Mouse (Mus musculus): Measurements from ENCODE around the gene Nectin2. TPM values are rescaled to one million over a fixed set of nuclear protein-coding genes. Genes with fewer than 3 reads are reported as not detected.
"Not testable (repeated sequence)": the region's sequence is repeated elsewhere in the genome, so short reads cannot be mapped to it uniquely, and the experiment has no call there.

Gene Nectin2
- total RNA-seq, 2 experiments from 2014 or later, result 7.2 to 9.3 TPM

DNA sequence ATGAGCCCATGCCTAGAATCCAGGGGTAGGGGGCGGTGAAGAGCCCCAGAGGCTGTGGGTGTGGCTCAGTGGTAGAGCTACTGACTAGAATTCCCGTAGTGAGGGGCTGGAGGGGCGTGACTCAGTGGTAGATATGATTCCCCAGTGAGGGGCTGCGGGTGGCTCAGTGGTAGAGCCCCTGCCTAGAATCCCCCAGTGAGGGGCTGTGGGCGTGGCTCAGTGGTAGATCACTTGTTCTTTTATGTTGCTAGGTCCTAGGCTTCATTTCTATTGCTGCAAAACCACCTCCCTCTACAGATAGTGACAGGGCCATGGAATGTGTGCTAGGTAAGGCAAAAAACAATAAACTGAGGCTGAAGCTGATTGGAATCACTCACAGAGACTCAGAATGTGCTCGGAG is 54.4 kb downstream of the Nectin2 start:
- DNase-seq (ENCODE audit: low spot score in 2 of 2), result no peak
- intact Hi-C loops (cut with DNase I), result no loop called here

DNA sequence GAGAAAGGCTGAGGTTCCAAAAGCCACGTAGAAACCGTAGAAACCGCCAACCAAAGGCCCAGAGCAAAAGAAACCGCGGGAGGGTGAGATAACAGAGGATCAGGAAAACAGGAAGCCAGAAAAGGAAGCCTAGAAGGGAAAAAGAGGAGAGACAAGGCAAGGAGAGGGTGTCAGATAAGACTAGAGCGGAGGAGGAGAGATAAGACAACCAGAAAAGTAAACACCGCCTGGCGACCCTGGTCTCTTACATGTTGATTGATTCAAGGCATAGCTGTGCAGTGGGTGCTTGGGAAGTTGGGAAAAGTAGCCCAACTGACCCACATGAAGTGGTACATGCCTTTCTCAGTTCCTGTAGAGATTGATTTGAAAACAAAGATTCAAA is 55.1 kb downstream of the Nectin2 start:
- intact Hi-C loops (cut with DNase I), result no loop called here
- DNase-seq (ENCODE audit: low spot score in 2 of 2), result no peak

DNA sequence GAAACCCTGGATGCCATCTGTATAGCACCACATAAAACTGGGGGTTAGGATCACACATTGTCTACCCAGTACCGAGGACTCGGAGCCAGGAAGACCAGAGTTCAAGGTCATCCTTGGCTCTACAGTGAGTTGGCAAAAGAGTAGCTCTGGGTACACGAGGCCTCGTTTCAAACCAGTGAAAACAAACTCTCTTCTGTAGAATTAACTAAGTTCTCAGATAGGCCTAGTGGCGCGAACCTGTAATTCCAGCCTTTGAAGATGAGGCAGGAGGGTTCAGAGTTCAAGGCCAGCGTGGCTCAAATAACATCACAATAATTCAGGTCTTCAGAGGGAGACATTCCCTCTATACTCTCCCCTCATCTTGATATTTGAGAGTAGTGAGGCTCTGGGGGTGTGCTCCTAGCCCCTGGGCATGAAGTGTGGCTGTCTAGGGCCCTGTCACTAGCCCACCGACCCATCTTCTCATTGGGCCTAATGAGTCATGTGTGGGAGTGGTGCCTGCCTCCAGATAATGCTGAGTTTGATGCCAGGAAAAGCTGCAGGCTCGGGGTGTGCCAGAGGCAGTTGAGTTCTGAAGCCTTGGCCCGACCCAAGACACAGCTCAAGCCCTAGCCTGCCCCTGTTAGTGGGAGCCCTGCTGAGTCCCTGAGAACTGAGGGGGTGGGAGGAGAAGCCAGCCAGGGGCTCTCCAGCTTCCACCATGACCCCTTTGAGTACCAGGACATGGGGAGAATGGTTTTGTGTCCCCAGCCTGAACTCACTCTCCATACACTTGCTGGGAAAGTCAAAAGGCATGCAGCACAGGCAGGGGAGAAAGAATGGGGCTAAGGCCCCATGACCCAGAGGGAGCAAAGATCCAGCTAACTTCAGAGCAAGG is 55.7 kb downstream of the Nectin2 start:
- intact Hi-C loops (cut with DNase I), result no loop called here
- no peak for DNase-seq (ENCODE audit: low spot score in 2 of 2)

DNA sequence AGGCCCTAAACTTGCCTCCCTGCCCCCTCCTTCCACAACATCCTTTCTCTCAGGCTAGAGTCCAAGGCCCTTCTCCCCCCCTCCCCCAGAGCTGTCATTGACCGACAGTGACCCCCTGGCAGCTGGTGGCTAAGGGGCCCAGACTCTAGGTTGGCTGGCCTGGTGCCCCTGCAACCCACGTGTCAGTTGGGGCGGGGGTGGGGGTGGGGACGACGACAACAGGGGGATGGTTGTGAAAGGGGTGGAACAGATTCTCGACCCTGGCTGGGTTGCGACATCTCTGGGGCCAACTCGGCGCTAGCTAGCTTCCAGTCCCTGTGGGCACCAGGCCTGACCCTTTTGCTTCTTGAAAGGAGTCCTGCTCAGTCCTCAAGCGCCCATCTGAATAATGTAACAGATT is 56.9 kb downstream of the Nectin2 start:
- no peak for DNase-seq (ENCODE audit: low spot score in 2 of 2)

DNA sequence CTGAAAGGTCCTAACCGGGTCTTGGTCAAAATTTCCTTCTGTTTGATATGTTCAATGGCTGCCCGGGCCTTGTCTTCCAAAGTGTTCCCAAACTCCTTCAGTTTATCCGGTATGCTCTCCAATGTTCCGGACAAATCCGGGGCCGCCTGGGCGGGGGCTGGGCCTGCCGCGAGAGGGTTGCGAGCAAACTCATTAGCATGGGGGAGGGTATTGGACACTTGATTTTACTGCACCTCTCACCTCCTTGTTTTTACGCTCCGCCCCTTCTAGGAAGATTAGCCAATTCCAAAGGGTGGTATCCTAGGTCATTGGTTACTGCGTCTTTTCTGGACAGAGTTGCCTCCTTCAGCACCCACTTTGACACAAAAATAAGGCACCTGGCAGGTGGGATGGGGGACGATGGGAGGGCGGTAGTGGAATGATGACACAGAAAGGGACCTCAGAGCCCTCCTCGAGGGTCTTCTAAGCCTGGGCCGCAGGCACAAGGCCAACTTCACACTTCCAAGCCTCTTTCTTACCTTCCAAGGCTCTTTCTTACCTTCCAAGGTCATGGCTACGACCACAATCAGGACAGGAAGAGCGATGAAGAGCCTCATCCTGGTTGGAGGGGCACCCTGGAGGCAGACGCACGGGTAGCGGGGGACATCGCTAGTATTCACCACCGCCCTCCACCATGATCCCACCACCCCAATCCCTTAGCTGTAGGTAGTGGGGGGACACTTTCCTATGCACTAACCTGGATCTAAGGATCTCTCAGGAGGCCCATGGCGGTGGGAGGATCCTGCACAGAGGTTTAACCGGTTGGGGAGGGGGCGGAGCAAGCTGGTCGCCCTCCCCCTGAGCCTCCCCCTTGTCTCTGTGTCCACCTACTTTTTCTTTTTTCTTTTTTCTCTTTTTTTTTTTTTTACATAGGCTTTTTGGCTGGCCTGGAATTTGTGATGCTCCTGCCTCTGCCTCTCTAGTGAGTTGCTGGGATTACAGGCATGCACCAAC is 58.1 kb downstream of the Nectin2 start, which contains the start of gene Apoc1:
Gene Apoc1 (minus strand): TSS at position 788 of the 993 bp plus-strand sequence.
- intact Hi-C loops (cut with DNase I), result no loop called here
- DNase-seq (ENCODE audit: low spot score in 2 of 2), result no peak

More for the DNA sequence above, 56.9 kb downstream of the Nectin2 start:
- intact Hi-C loops (cut with DNase I), result no loop called here

DNA sequence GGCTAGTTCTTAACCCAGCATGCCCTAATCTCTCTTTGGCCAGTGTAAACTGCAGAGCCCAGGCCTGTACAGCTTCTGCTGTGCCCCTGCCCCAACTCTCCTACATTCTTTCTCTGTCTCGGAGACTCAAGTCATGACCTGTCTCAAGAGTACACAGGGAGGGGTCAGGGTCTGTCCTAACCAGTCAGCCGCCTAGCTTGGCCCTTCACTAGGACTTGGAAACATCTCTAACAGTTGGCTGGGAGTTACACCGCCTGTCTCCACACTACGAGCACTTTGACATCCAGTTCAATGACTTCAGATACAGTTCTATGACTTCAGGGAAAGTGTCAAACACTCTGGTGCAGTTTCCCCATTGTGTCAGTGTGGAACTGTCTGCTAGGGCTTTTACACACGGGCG is 58.8 kb downstream of the Nectin2 start:
- intact Hi-C loops (cut with DNase I), result no loop called here
- DNase-seq (ENCODE audit: low spot score in 2 of 2), result no peak

DNA sequence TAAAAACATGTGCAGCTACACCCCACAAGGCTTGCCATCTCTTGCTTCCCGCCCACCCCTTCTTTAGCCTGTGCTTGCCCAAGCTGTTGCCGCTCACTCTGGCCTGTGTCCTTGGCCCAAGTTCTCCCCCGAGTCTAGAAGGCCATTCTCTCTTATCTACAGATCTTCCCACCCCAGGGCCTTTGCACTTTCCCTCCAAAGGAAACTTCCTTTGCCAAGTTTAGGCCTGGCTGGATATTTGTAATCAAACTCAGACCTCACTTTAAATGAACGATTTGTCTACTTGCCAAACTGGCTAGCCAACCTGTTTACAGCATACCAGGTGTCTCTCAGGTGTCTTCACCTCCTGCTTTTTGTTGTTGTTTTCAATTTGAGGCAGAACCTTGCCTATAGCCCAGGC is 59.4 kb downstream of the Nectin2 start:
- DNase-seq (ENCODE audit: low spot score in 2 of 2), result no peak
- intact Hi-C loops (cut with DNase I), result no loop called here

DNA sequence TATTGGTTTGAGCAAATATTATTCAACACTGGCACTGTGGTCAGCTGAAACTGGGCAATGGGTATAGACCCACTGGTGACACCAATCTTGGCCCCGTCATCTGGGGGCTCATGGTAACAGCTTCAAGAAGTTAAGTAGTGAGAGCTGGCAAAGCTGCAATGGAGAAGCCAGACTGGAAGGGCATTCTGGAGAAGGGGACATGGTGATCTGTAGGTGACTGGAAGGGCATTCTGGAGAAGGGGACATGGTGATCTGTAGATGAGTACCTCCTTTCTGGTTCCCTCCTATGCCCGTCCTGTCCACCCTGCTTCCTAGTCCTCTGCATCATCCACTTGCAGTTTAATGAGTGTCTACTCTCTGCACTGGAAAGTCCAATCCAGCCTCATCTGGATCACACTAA is 61.7 kb downstream of the Nectin2 start:
- no peak for DNase-seq (ENCODE audit: low spot score in 2 of 2)
- intact Hi-C loops (cut with DNase I), result no loop called here

DNA sequence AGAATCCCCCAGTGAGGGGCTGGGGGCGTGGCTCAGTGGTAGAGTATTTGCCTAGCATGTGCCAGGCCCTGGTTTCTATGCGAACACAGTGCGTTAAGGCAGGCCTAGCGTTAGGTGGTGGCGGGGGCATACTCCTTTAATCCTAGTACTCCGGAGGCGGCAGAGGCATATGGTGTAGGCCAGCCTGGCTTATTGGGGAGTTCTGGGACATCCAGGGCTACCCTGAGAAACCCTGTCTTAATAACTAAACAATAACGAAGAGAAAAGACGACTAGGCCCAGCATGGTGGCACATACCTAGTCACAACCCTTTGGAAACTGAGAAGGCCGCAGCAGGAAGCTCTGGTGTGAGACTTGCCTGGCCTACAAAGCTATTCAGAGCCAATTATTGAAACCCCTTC is 62.2 kb downstream of the Nectin2 start:
- intact Hi-C loops (cut with DNase I), result no loop called here
- DNase-seq (ENCODE audit: low spot score in 2 of 2), result no peak

DNA sequence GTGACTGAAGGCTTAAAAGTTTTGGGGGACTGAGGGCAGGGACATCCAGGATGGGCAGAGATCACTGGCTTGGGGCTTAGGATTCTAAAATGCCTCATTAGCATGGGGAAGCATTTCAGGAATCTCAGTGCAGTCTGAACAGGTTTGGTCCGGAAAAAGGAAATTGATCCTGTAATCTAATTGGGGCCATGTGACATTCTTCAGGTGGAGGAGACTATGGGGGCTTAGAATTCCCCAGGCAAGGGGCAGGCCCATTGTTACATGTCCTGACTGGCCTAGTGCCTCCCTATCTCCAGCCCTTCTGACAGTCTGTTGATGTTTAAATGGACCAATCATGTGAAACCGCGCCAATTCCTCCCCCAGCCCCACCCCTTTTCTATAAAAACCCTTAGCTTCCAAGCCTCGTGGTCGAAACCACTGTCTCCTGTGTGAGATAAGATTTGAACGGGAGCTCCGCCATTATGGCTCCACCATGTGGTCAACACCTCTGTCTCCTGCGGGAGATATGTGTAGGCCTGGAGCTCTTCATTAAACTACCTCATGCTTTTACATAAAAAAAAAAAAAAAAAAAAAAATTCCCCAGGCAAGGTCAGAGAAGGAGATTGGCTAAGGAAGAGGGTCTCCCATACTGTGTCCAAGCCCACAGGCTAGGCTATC is 63.2 kb downstream of the Nectin2 start:
- DNase-seq (ENCODE audit: low spot score in 2 of 2); intact Hi-C loops (cut with DNase I): not testable (repeated sequence)

DNA sequence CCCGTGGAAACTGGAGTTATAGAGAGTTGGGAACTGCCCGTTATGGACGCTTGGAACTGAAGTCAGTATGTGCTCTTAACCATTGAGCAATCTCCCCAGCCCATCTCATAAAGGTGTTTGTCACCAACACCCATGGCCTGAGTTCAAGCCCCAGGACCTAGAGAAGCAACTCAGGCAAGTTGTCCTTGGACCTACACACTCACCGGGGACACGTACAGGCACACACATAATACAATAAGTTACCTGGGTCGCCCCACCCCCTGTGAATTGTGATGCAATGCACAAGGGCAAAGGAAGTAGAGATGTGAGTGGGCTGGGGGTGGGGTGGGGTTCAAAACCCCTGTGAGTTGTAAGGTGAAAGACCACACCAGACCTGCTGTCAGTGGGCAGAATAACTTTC is 63.8 kb downstream of the Nectin2 start:
- DNase-seq (ENCODE audit: low spot score in 2 of 2), result no peak
- intact Hi-C loops (cut with DNase I), result no loop called here

DNA sequence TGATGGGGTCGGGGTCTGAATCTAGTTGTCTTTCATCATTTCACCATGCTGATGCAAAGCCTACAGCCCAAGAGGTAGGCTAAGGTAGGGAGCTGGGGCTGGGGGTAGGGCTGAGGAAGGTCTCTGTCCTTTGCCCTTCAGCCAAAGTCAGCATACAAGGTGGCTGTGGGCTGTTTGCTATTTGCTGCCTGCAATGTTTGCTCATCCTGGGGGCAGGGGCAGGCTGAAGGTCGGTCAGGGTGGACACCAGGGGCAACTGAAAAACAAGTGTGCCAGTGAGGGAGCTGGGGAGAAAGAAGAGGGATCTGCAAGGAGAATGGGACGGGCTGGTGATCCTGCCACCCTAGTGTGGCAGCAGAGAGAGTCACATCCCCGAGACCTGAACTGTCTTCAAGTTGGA is 64.9 kb downstream of the Nectin2 start:
- DNase-seq (ENCODE audit: low spot score in 2 of 2), result no peak
- intact Hi-C loops (cut with DNase I), result no loop called here

DNA sequence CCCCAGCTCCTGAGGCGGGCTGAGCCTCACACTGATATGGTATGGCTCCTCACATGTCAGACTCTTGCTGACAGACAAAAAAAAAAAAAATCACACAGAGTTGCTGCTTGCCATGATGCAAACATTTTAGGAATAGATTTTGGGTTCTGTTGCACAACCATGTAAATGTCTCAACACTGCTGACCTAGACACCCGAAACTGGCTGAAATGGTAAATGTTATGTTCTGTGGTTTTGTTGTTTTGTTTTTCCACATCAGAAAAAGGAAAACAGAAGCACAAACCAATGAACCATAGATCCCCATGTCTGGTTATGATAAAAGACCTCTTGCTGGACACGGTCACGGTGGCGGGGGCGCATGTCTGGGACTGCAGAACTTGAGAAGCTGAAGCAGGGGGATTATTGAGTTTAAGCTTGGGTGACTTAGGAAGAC is 66.5 kb downstream of the Nectin2 start:
- intact Hi-C loops (cut with DNase I), result no loop called here
- DNase-seq (ENCODE audit: low spot score in 2 of 2), result no peak

DNA sequence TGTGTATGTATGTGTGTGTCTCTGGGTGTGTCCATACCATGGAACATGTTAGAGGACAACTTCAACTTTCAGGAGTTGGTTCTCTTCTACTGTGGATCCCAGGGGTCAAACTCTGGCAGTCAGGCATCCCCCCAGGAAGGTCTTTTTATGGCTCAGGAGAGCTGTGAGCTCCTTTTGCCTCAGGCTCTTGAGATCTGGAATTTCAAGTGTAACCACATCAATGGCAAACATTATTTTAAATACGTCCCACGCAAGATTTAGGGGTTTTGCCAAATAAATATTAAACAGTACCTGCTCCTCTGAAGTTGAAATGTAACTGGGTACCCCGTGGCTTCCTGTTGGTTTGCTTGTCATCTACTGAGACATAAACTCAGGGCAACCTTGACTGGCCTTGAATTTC is 67.3 kb downstream of the Nectin2 start:
- intact Hi-C loops (cut with DNase I), result no loop called here
- DNase-seq (ENCODE audit: low spot score in 2 of 2), result no peak

DNA sequence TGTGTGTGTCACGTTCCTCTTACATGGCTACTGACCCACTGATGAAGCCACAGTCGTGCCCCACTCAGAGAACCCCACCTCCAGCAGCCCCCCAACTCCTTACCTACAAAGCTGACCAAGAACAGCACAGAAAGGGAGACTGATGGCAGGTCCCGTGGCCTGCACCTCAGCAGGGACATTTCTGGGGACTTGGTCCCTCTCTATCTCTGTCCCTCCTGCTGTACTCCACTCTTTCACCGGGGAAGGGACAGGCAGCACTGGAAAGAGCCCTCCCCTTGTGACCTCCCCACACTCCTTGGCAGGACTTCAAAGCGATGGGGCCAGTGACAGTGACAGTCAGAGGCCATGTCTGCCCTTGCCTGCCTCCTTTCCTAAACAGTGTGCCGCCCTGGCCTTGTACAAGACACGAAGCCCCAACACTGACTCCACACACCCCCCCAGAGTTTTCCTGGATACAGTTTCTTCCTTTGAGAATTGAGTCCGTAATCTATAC is 69.0 kb downstream of the Nectin2 start, which contains the start of the genes Gm44805 and Apoc4:
Gene Gm44805 (minus strand): TSS at position 222 of the 493 bp plus-strand sequence.
Gene Apoc4 (minus strand): TSS at position 278 of the 493 bp plus-strand sequence.
- no peak for DNase-seq (ENCODE audit: low spot score in 2 of 2)
- intact Hi-C loops (cut with DNase I), result no loop called here

DNA sequence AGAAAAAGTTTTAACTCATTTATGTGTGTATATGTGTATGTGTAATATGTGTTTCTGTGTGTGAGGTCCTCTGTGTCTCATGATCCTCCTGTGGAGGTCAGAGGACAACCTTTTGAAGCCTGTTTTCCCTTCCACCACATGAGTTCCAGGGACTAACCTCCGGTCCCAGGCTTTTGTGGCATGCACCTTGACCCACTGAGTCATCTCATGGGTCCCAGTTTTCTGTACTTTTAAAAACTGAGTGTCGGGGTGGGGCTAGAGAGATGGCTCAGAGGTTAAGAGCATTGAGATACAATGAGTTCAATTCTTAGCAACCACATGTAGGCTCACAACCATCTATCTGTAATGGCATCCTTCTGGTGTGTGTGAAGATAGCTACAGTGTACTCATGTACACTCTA is 69.6 kb downstream of the Nectin2 start:
- no peak for DNase-seq (ENCODE audit: low spot score in 2 of 2)
- intact Hi-C loops (cut with DNase I), result no loop called here

DNA sequence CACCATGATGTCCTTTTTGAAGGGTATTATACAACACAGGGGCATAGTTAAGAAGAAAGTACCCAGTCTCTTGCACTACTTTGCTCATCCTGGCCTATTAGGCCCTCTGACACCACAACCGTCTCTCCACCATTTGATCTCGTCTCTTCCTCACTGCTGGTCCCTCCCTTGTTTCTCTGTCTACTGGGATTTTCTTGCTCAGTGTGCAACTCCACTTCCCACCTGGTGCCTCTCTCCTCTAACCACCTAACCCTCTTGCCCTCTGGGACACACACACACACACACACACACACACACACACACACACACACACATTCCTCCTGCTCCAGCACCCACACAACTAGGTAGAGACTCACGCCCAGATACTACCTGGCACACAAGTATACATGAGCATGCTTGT is 71.4 kb downstream of the Nectin2 start:
- intact Hi-C loops (cut with DNase I), result no loop called here
- DNase-seq (ENCODE audit: low spot score in 2 of 2), result no peak

DNA sequence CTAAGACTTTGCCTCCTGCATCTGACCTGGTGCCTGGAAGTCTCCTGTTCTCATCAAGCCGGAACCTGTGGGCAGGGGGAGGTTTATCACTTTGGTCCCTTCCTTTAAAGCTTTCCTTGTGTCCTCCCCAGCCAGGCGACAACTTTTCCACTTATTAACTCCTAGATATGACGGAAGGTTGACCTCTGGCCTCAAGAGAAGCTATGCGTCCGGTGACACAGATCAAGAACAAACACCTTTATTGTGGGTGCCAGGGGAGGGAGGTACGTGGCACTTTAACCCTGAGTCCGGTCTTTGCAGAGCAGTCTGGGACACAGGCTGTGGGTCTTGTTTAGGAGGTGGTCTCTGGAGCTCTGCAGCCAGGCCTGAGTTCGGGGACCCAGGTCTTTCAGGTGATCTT is 72.4 kb downstream of the Nectin2 start, which contains the start of gene Apoc2:
Gene Apoc2 (minus strand): TSS at position 70 of the 400 bp plus-strand sequence.
- no peak for DNase-seq (ENCODE audit: low spot score in 2 of 2)
- intact Hi-C loops (cut with DNase I), result no loop called here

DNA sequence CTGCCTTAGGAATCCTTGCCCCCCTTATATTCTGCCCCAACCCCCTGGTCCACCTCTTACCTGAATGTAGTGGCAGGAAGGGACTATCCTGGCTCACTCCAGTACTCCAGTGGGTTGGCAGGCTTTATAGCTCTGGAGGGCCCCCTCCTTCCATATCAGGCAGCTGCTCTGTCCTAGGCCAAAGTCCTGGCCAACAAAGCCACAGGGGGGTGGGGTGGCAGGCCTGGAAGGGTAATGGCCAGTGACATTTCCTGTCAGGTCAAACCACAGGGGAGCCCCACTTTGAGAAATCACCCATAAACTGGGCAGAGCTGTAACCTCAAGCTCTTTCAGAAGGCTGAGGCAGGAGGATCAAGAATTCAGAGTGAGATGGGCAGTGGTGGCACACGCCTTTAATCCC is 73.6 kb downstream of the Nectin2 start:
- no peak for DNase-seq (ENCODE audit: low spot score in 2 of 2)

DNA sequence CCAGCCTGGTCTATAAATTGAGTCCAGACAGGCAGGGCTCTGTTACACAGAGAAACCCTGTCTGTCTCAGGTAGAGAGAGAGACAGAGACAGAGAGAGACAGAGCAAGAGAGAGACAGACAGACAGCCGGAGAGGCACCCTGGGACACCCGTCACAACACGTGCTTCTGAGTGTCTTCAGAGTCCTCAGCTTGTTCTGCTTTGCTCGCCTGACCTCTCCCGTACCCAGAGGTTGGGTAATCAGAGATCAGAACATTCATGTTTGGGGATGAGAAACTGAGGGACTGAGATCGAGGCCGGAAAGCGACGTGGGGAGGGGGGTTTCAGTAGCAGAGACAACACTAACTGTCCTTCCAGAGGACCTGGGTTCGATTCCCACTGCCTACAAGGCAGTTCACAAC is 74.5 kb downstream of the Nectin2 start:
- DNase-seq (ENCODE audit: low spot score in 2 of 2), result no peak
- intact Hi-C loops (cut with DNase I), result no loop called here

More for the DNA sequence above, 73.6 kb downstream of the Nectin2 start:
- intact Hi-C loops (cut with DNase I), result no loop called here
